Mouse (Mus musculus) cerebellum, adult 2 months (tissue): ENCODE measurements around the gene Ncoa5.

Experiments
- CTCF ChIP-seq: fragments of 200-500 bp; IDR thresholded peaks from 2 replicates; pipeline ENCODE4 v1.5.1; 2011; ENCODE audit warnings: low read depth, mild to moderate bottlenecking, control low read depth, low read length, moderate library complexity, borderline replicate concordance; ENCODE audit not compliant: insufficient read depth
- POLR2A ChIP-seq: fragments of 200-500 bp; IDR thresholded peaks from 2 replicates; pipeline ENCODE4 v1.6.1; 2011; ENCODE audit warnings: low read length, control low read depth, borderline replicate concordance; ENCODE audit not compliant: insufficient read depth

GRCm38 (mm10) chr2:165037415-165037814 lies 2.7 kb upstream of the Ncoa5 start:
- TF ChIP-seq CTCF (no peak), POLR2A (no peak)
